Mouse (Mus musculus): ENCODE results near the gene Ntrk2.

The Ntrk2 gene

GRCm38 (mm10) chr13:59110107-59110506, 303.7 kb downstream of the Ntrk2 start:
- DNase-seq (ENCODE audit: low read depth, low spot score): no peak

GRCm38 (mm10) chr13:59114684-59115083, 308.3 kb downstream of the Ntrk2 start:
- no peak for DNase-seq (ENCODE audit: low read depth, low spot score)

GRCm38 (mm10) chr13:59115551-59115950, 309.2 kb downstream of the Ntrk2 start:
- DNase-seq (ENCODE audit: low read depth, low spot score): no peak

- no peak for DNase-seq (ENCODE audit: low read depth, low spot score)
Observed at GRCm38 (mm10) chr13:59117233-59117632, 310.9 kb downstream of the Ntrk2 start.

GRCm38 (mm10) chr13:59119596-59120394, 313.4 kb downstream of the Ntrk2 start:
- no peak for DNase-seq (ENCODE audit: low read depth, low spot score)

- no peak for DNase-seq (ENCODE audit: low read depth, low spot score)
Observed at GRCm38 (mm10) chr13:59143141-59143744, 336.9 kb downstream of the Ntrk2 start.

GRCm38 (mm10) chr13:59144321-59144856, 338.0 kb downstream of the Ntrk2 start:
- no peak for DNase-seq (ENCODE audit: low read depth, low spot score)

- no peak for DNase-seq (ENCODE audit: low read depth, low spot score)
Observed at GRCm38 (mm10) chr13:59145677-59146555, 339.5 kb downstream of the Ntrk2 start.

GRCm38 (mm10) chr13:59146616-59147015, 340.2 kb downstream of the Ntrk2 start:
- no peak for DNase-seq (ENCODE audit: low read depth, low spot score)

- no peak for DNase-seq (ENCODE audit: low read depth, low spot score)
Observed at GRCm38 (mm10) chr13:59147976-59148375, 341.6 kb downstream of the Ntrk2 start.

GRCm38 (mm10) chr13:59148793-59149192, 342.4 kb downstream of the Ntrk2 start:
- no peak for DNase-seq (ENCODE audit: low read depth, low spot score)

GRCm38 (mm10) chr13:59164015-59164414, 357.6 kb downstream of the Ntrk2 start:
- no peak for DNase-seq (ENCODE audit: low read depth, low spot score)

- no peak for DNase-seq (ENCODE audit: low read depth, low spot score)
Observed at GRCm38 (mm10) chr13:59173840-59174239, 367.5 kb downstream of the Ntrk2 start.

GRCm38 (mm10) chr13:59176021-59176420, 369.7 kb downstream of the Ntrk2 start:
- no peak for DNase-seq (ENCODE audit: low read depth, low spot score)

- DNase-seq (ENCODE audit: low read depth, low spot score): no peak
Observed at GRCm38 (mm10) chr13:59176485-59176884, 370.1 kb downstream of the Ntrk2 start.

GRCm38 (mm10) chr13:59177003-59177402, 370.6 kb downstream of the Ntrk2 start:
- no peak for DNase-seq (ENCODE audit: low read depth, low spot score)

- no peak for DNase-seq (ENCODE audit: low read depth, low spot score)
Observed at GRCm38 (mm10) chr13:59179986-59180385, 373.6 kb downstream of the Ntrk2 start.

GRCm38 (mm10) chr13:59180781-59181180, 374.4 kb downstream of the Ntrk2 start:
- no peak for DNase-seq (ENCODE audit: low read depth, low spot score)

GRCm38 (mm10) chr13:59181188-59181947, 375.0 kb downstream of the Ntrk2 start:
- no peak for DNase-seq (ENCODE audit: low read depth, low spot score)

- DNase-seq (ENCODE audit: low read depth, low spot score): no peak
Observed at GRCm38 (mm10) chr13:59182630-59183029, 376.3 kb downstream of the Ntrk2 start.
